Mouse (Mus musculus) spleen, adult 2 months (tissue): ENCODE measurements at regions not wholly inside any gene's neighbourhood (a gene's known extent, or its start where the extent isn't known, plus 50 kb on each side); places are given as distances from the start of the nearest gene placed in this dataset.

ENCODE experiments used
- CTCF ChIP-seq: fragments of 200-500 bp; IDR thresholded peaks from 2 replicates; pipeline ENCODE4 v1.5.1; 2011; ENCODE audit warnings: mild to moderate bottlenecking, inconsistent platforms; ENCODE audit not compliant: insufficient read depth, insufficient read length, insufficient replicate concordance; ENCODE audit errors: extremely low read depth
- POLR2A ChIP-seq: fragments of 200-500 bp; IDR thresholded peaks from 2 replicates; pipeline ENCODE4 v1.6.1; 2011; ENCODE audit warnings: low read depth, low read length, inconsistent platforms

DNA sequence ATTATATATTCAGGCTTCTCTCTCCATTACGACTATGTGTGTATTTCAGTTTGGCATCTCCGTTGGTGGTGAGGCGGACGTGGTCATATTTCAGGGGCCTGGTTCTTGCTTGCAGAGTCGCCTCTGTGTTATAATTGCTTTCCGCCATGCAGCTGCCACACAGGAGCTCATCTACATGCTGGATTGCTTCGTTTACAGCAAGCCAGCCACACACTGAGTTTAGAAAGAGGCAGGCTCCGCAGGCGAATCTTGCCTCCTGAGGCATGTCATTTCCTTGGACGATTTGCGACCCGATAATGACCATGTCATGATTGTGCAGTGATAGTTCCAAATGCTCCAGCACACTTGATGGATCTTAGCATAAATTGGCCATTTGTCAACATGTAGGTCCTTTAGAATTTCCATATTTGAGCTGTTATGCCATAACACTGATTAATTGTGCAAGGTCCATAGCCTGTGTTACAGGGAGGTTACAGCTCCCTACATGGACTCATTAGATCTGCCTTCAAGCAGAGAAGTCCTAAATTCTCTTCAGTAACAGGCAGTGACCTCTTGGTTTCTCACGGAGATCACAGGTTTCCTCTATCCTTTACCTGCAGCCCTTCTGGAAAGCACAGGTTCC is 335.9 kb downstream of the Psat1 start:
- TF ChIP-seq POLR2A (no peak), CTCF (no peak)
